Mouse (Mus musculus): ENCODE results near the gene Hes1.

GRCm38 (mm10) chr16:30088646-30089045 is 24.5 kb downstream of the Hes1 start:
- TF ChIP-seq CTCF (IDR thresholded peaks at IDR 0.05; ENCODE audit: control insufficient read depth, insufficient read depth, insufficient replicate concordance, low read depth, low read length) (no peak), POLR2A (IDR thresholded peaks at IDR 0.05; ENCODE audit: control insufficient read depth, low read depth, low read length) (no peak)

Data from testis, adult 2 months (tissue).